In genomic region chr8:119635378-119635777, GRCm38 (mm10) we compare ENCODE assay signal across 11 mouse cellular contexts. TPM values are rescaled to one million over a fixed set of nuclear protein-coding genes. Genes with fewer than 3 reads are reported as not detected.
A peak's percentile ranks its signal among the peaks of the same experiment; 100 is the strongest.
DNase-seq lines count a peak whose midpoint lies in the region; ATAC-seq lines count a peak whose summit lies in the region.
"Had no signal": no experiment of that assay in that cellular context is flagged by ENCODE, and none has a peak within 500 bp of the region (broad histone marks: within the 10 kb centered on the region; RNA-seq: fewer than 3 reads in every experiment).

TSS of gene Kcng4 (minus strand) at chr8:119635680.

- H3K36me3 ChIP-seq in embryonic facial prominence, embryonic 12.5 days = no peaks in the 10 kb centered on the region
- H3K36me3 ChIP-seq in limb, embryonic 13.5 days = no peaks in the 10 kb centered on the region
- H3K36me3 ChIP-seq: G1E; liver, embryonic 15.5 days had no signal

- H3K27me3 ChIP-seq in embryonic facial prominence, embryonic 12.5 days = peaks cover 27% of the 10 kb centered on the region
- peaks cover 41% of the 10 kb centered on the region for H3K27me3 ChIP-seq in limb, embryonic 13.5 days

- no peak for ATAC-seq in embryonic facial prominence, embryonic 12.5 days (ENCODE audit: insufficient number of reproducible peaks, insufficient read depth, low FRiP score, low TSS enrichment)
- no peak for ATAC-seq in limb, embryonic 13.5 days (ENCODE audit: low FRiP score, low read depth)
- ATAC-seq in CD4-positive, CD25-positive, alpha-beta regulatory T cell, adult 4 months = no peak
- ATAC-seq: inflammation-experienced regulatory T-cells, adult 6 months had no signal

- H3K4me2 ChIP-seq in embryonic facial prominence, embryonic 12.5 days (replicated peaks) = no peak within 1 kb of the TSS
- H3K4me2 ChIP-seq in limb, embryonic 13.5 days (replicated peaks) = no peak within 1 kb of the TSS
- H3K4me2 ChIP-seq: liver, embryonic 15.5 days had no signal

- H3K4me1 ChIP-seq in embryonic facial prominence, embryonic 12.5 days = peaks cover 21% of the 10 kb centered on the region
- H3K4me1 ChIP-seq in limb, embryonic 13.5 days = peaks cover 14% of the 10 kb centered on the region
- H3K4me1 ChIP-seq: liver, embryonic 15.5 days had no signal

- H3K9me3 ChIP-seq in embryonic facial prominence, embryonic 12.5 days = no peaks in the 10 kb centered on the region
- H3K9me3 ChIP-seq in limb, embryonic 13.5 days = no peaks in the 10 kb centered on the region
- H3K9me3 ChIP-seq: G1E; liver, embryonic 15.5 days had no signal

- no peak within 1 kb of the TSS for H3K9ac ChIP-seq in embryonic facial prominence, embryonic 12.5 days
- peak within 1 kb of the TSS; percentile 48 for H3K9ac ChIP-seq in limb, embryonic 13.5 days
- H3K9ac ChIP-seq: liver, embryonic 15.5 days had no signal

- no peak within 1 kb of the TSS for H3K4me3 ChIP-seq in embryonic facial prominence, embryonic 12.5 days
- no peak within 1 kb of the TSS for H3K4me3 ChIP-seq in limb, embryonic 13.5 days
- H3K4me3 ChIP-seq: liver, embryonic 15.5 days had no signal

- peak within 1 kb of the TSS; percentile 14; the same call in 1 of the 2 replicates for H3K27ac ChIP-seq in embryonic facial prominence, embryonic 12.5 days
- no peak within 1 kb of the TSS for H3K27ac ChIP-seq in limb, embryonic 13.5 days
- H3K27ac ChIP-seq: liver, embryonic 15.5 days had no signal

- WGBS in embryonic facial prominence, embryonic 12.5 days = 36% methylated on average over 6 of the region's 6 CpGs
- WGBS in limb, embryonic 13.5 days = 40% methylated on average over 6 of the region's 6 CpGs

- peak; percentile 14 for DNase-seq in kidney, adult 18-20 months
- DNase-seq in kidney, adult 9 months = no peak
- DNase-seq in gastrocnemius, postnatal 25 days = peak; percentile 70
- DNase-seq in frontal cortex, postnatal 14 days (ENCODE audit: low spot score in 2 of 2) = no peak
- DNase-seq in c-Kit-positive CD71-positive TER-119-positive erythroid progenitor cells, embryonic 14.5 days (ENCODE audit: low spot score) = no peak

RNA-seq across cellular contexts. Expression of gene Kcng4, which starts in this region (rescaled TPM):
- polyA plus RNA-seq in embryonic facial prominence, embryonic 12.5 days (2016; fragmentation: Nextera tagmentation; extraction: Ambion mirVana) = 0.08 and 0.11 TPM in 2 replicates
- total RNA-seq in gastrocnemius, postnatal 25 days (2021) = 10 to 100 TPM in 1 of 2 experiments, 1 to 10 TPM in 1; 8.6 to 12.6 TPM
- 0.06 TPM in 1 of 2 replicates, not detected in the other for polyA plus RNA-seq in limb, embryonic 13.5 days (2015; fragmentation: Nextera tagmentation; extraction: Ambion mirVana)
- polyA plus RNA-seq in CD4-positive, CD25-positive, alpha-beta regulatory T cell, adult 4 months (2017; shearing (Covaris generic)) = not detected
- polyA plus RNA-seq: G1E; inflammation-experienced regulatory T-cells, adult 6 months; liver, embryonic 15.5 days had no signal

Comparison
In these comparisons a context has a peak if more than half of its experiments do, and no peak if none do; other contexts are left out.
1. DNase-seq: peak in kidney, adult 18-20 months (single experiment) and gastrocnemius, postnatal 25 days (single experiment); none in kidney, adult 9 months (single experiment), frontal cortex, postnatal 14 days (0 of 2) and c-Kit-positive CD71-positive TER-119-positive erythroid progenitor cells, embryonic 14.5 days (single experiment).